Mouse (Mus musculus): Measurements from ENCODE around the gene Otub2.

Gene Otub2

GRCm38 (mm10) chr12:103445060-103445459 is 56.6 kb downstream of the Otub2 start:
- DNase-seq = no peak

GRCm38 (mm10) chr12:103453361-103453760 is 64.9 kb downstream of the Otub2 start:
- no peak for DNase-seq

All from cerebellum, postnatal 25 days (tissue).